Mouse (Mus musculus) G1E (cell line): Measurements from ENCODE around the gene Mark4. TPM values are rescaled to one million over a fixed set of nuclear protein-coding genes. Genes with fewer than 3 reads are reported as not detected.

ENCODE experiments used
- ATAC-seq: 2 replicates; pipeline ENCODE4 v1.8.0; 2016; ENCODE audit warnings: mild to moderate bottlenecking; ENCODE audit not compliant: insufficient number of reproducible peaks, poor library complexity, low FRiP score, severe bottlenecking; ENCODE audit errors: extremely low read depth
- DNase-seq: peaks from one replicate; pipeline ENCODE4 v3.0.0; 2012; ENCODE audit warnings: low spot score
- H3K27me3 ChIP-seq: 2 replicates; pipeline ENCODE4 v1.6.1; 2012; ENCODE audit warnings: mild to moderate bottlenecking, low read length, inconsistent platforms; ENCODE audit not compliant: insufficient read depth
- H3K36me3 ChIP-seq: replicated peaks from 2 replicates; pipeline ENCODE3; 2012; ENCODE audit warnings: mild to moderate bottlenecking, inconsistent platforms
- H3K4me1 ChIP-seq: 2 replicates; pipeline ENCODE4 v1.6.1; 2012; ENCODE audit warnings: low read depth, low read length, inconsistent platforms, mixed read lengths; ENCODE audit not compliant: insufficient read depth
- H3K4me3 ChIP-seq: 2 replicates; pipeline ENCODE4 v1.5.1; 2012; ENCODE audit warnings: low read depth, mild to moderate bottlenecking, inconsistent platforms, low read length, moderate library complexity, mixed read lengths
- H3K9me3 ChIP-seq: replicated peaks from 2 replicates; pipeline ENCODE4 v1.6.1; 2012; ENCODE audit warnings: inconsistent platforms
- CTCF ChIP-seq: IDR thresholded peaks from 2 replicates; pipeline ENCODE4 v1.5.1; 2012; ENCODE audit warnings: low read depth, low read length, inconsistent platforms, mixed read lengths
- GATA1 ChIP-seq: IDR thresholded peaks from 2 replicates; pipeline ENCODE4 v1.6.1; 2012; ENCODE audit warnings: borderline replicate concordance, low read length, inconsistent platforms, mixed read lengths
- GATA2 ChIP-seq: IDR thresholded peaks from 2 replicates; pipeline ENCODE4 v1.6.1; 2012; ENCODE audit warnings: low read depth, low read length, inconsistent platforms, borderline replicate concordance
- POLR2AphosphoS5 ChIP-seq: IDR thresholded peaks from 2 replicates; pipeline ENCODE4 v1.6.1; 2012; ENCODE audit warnings: low read depth, low read length, inconsistent platforms; ENCODE audit not compliant: insufficient replicate concordance
- TAL1 ChIP-seq: conservative IDR thresholded peaks from 2 replicates; pipeline ENCODE4 v1.6.1; 2012; ENCODE audit warnings: low read depth, low read length, inconsistent platforms, mixed read lengths
- polyA plus RNA-seq: library from polyadenylated mRNA; stranded (reverse); fragments of >175 nt; gene quantifications from 2 replicates; pipeline ENCODE4 v1.2.3, GENCODE M21; 2012
- total RNA-seq, 2 experiments: library from RNA; stranded (forward) in 1 of 2; stranded (reverse) in 1 of 2; fragments of 200-1000 nt in 1 of 2; fragments of >200 nt in 1 of 2; fragmentation: Nextera tagmentation in 1 of 2; gene quantifications; 2 replicates each; pipeline ENCODE4 v1.2.3; 2014 to 2017

The Mark4 gene
- total and polyA plus RNA-seq, 3 experiments: 4.3 to 34.7 (median 17.8) TPM

DNA sequence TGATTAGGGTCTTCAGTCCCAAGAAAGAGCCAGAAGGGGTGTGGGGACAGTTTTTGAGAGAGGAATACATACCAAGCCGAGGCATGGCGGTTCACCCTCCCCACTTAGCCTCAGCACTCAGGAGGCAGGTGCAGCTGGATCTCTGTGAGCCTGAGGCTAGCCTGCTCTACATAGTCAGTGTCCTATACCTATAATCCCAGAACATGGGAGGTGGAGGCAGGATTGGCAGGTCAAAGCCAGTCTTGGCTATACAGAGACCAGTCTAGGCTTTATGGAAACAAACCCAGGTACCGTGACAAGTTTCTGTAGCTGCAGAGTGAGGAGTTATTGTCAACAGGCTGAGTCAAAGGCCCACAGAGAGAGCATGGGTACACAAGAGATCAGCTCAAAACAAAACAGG lies 35.5 kb downstream of the Mark4 start:
- Histone ChIP-seq H3K4me3 (no peak overlapping the region), H3K36me3 (peaks cover 29% of the 10 kb centered on the region), H3K4me1 (peaks cover 18% of the 10 kb centered on the region), H3K27me3 (peaks cover 17% of the 10 kb centered on the region; the same call in 1 of the 2 replicates), H3K9me3 (no peaks in the 10 kb centered on the region)
- no peak for TF ChIP-seq POLR2AphosphoS5
- TF ChIP-seq GATA1: no peak
- TF ChIP-seq CTCF: no peak
- no peak for TF ChIP-seq TAL1
- no peak for TF ChIP-seq GATA2
- DNase-seq (no peak), ATAC-seq (no peak)

DNA sequence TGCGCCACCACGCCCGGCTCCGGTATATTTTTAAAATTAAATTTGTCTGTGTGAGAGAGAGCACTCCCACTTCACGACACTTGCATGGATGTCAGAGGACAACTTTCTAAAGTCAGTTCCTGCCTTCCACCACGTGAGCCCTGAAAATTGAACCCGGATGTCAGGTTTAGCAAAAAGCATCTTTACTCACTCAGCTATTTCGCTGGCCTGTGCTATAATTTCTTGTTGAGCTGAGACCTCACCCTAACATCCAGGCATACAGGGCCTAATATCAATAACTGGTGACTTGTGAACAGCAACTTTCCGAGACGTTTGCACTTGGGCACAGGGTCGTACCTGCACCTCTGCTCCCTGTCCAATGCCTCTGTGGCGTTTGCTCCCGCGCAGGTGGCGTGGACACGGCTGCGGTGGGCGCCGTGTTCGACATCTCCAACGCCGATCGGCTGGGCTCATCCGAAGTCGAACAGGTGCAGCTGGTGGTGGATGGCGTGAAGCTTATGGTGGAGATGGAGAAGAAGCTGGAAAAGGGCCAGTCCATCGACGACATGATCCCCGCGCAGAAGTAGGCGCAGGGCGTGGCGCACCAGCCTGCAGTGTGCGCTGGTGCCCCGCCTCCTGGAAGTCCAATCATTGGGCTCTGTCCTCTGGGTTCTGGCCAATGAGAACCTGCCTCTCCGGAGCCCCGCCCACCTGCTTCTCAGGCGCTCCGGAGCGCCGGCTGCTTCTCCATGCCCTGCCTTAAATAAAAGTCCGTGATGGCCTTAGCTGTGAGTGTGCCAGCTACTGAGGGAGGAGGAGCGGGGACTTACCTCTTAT lies 37.6 kb downstream of the Mark4 start:
- Histone ChIP-seq H3K27me3 (peaks cover 23% of the 10 kb centered on the region), H3K9me3 (no peaks in the 10 kb centered on the region), H3K4me1 (peaks cover 19% of the 10 kb centered on the region), H3K36me3 (peaks cover 10% of the 10 kb centered on the region), H3K4me3 (peak overlapping the region; percentile 60; the same call in 1 of the 2 replicates)
- DNase-seq (peak; percentile 81), ATAC-seq (peak; percentile 89)
- TF ChIP-seq CTCF (no peak), POLR2AphosphoS5 (no peak)

DNA sequence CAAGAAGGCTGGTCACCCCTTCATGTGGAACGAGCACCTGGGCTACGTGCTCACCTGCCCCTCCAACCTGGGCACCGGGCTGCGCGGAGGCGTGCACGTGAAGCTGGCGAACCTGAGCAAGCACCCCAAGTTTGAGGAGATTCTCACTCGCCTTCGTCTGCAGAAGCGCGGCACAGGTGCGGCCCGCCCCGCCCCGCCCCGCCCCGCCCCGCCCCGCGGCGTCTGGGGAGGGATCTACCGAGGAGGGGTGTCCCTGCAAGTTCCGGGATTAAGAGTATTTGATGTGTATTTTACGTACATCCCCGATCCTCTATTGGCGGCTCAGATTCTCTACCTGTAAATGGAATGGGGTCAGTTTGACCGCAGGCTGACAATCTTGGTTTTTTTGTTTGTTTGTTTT lies 38.5 kb downstream of the Mark4 start:
- ATAC-seq: no peak
- Histone ChIP-seq H3K27me3 (peaks cover 28% of the 10 kb centered on the region), H3K36me3 (peaks cover under 1% of the 10 kb centered on the region), H3K4me1 (peaks cover 22% of the 10 kb centered on the region), H3K4me3 (no peak overlapping the region; the same call in 1 of the 2 replicates), H3K9me3 (no peaks in the 10 kb centered on the region)
- DNase-seq: no peak
- TF ChIP-seq POLR2AphosphoS5: no peak
- TF ChIP-seq GATA1: no peak
- no peak for TF ChIP-seq TAL1
- TF ChIP-seq CTCF: no peak
- TF ChIP-seq GATA2: no peak

GRCm38 (mm10) chr7:19416590-19416989 lies 42.0 kb downstream of the Mark4 start:
- peaks cover 46% of the 10 kb centered on the region for H3K27me3 ChIP-seq
- no peak for ATAC-seq

GRCm38 (mm10) chr7:19413525-19413924 lies 45.1 kb downstream of the Mark4 start:
- ATAC-seq (no peak), DNase-seq (no peak)
- H3K4me1 ChIP-seq: peaks cover 6% of the 10 kb centered on the region
- H3K36me3 ChIP-seq: no peaks in the 10 kb centered on the region
- TF ChIP-seq GATA2: no peak
- no peak for TF ChIP-seq POLR2AphosphoS5
- TF ChIP-seq GATA1: no peak
- TF ChIP-seq CTCF: no peak
- no peak for TF ChIP-seq TAL1
- H3K9me3 ChIP-seq: 0 out of 2 replicates have a peak, but pooled peaks cover 3% of the 10 kb centered on the region
- H3K27me3 ChIP-seq: peaks cover 49% of the 10 kb centered on the region
- no peak overlapping the region for H3K4me3 ChIP-seq

More at GRCm38 (mm10) chr7:19416590-19416989, 42.0 kb downstream of the Mark4 start:
- Histone ChIP-seq H3K4me1 (peaks cover 21% of the 10 kb centered on the region), H3K9me3 (0 out of 2 replicates have a peak, but pooled peaks cover 3% of the 10 kb centered on the region), H3K4me3 (no peak overlapping the region), H3K36me3 (no peaks in the 10 kb centered on the region)
- TF ChIP-seq CTCF: no peak
- TF ChIP-seq GATA2: no peak
- TF ChIP-seq TAL1: no peak
- TF ChIP-seq GATA1: no peak
- no peak for TF ChIP-seq POLR2AphosphoS5
- no peak for DNase-seq

- no peak overlapping the region for H3K4me3 ChIP-seq
- peaks cover 58% of the 10 kb centered on the region for H3K27me3 ChIP-seq
- 0 out of 2 replicates have a peak, but pooled peaks cover 3% of the 10 kb centered on the region for H3K9me3 ChIP-seq
- H3K4me1 ChIP-seq: peaks cover 6% of the 10 kb centered on the region
- DNase-seq (no peak), ATAC-seq (no peak)
- no peak for TF ChIP-seq CTCF
- no peak for TF ChIP-seq POLR2AphosphoS5
- TF ChIP-seq GATA1: no peak
- no peak for TF ChIP-seq GATA2
- no peak for TF ChIP-seq TAL1
- H3K36me3 ChIP-seq: no peaks in the 10 kb centered on the region
These were observed 46.8 kb downstream of the Mark4 start for GRCm38 (mm10) chr7:19411783-19412182.
